Mouse (Mus musculus) liver, postnatal 0 days (tissue): Measurements from ENCODE around the gene Dhcr24. TPM values are rescaled to one million over a fixed set of nuclear protein-coding genes. Genes with fewer than 3 reads are reported as not detected.

Experiments used
- ATAC-seq: fragments of 200-750 bp; cut with Nextera tagmentation; 2 replicates; pipeline ENCODE4 v1.8.0; 2017; ENCODE audit warnings: mild to moderate bottlenecking, moderate library complexity
- DNase-seq: peaks from one replicate; pipeline ENCODE4 v3.0.0-alpha.2; 2016
- H3K27ac ChIP-seq: fragments of 300-500 bp; sonication (generic); 2 replicates; pipeline ENCODE4 v1.5.1; 2014; ENCODE audit warnings: antibody characterized with exemption, moderate library complexity, mild to moderate bottlenecking, low read depth
- H3K27me3 ChIP-seq: fragments of 300-500 bp; sonication (generic); 2 replicates; pipeline ENCODE4 v1.6.1; 2014; ENCODE audit warnings: low read length, control low read depth, mixed read lengths; ENCODE audit not compliant: insufficient read depth
- H3K36me3 ChIP-seq: fragments of 300-500 bp; sonication (generic); replicated peaks from 2 replicates; pipeline ENCODE4 v1.6.1; 2014; ENCODE audit warnings: mild to moderate bottlenecking, control low read depth, low read length, moderate library complexity, mixed read lengths; ENCODE audit not compliant: insufficient read depth
- H3K4me1 ChIP-seq: fragments of 300-500 bp; sonication (generic); 2 replicates; pipeline ENCODE4 v1.6.1; 2014; ENCODE audit warnings: antibody characterized with exemption, mild to moderate bottlenecking, control low read depth; ENCODE audit not compliant: insufficient read depth
- H3K4me2 ChIP-seq: fragments of 300-500 bp; sonication (generic); 2 replicates; pipeline ENCODE4 v1.6.1; 2014; ENCODE audit warnings: low read depth, mild to moderate bottlenecking, low read length, moderate library complexity, mixed read lengths
- H3K4me3 ChIP-seq: fragments of 300-500 bp; sonication (generic); 2 replicates; pipeline ENCODE4 v1.5.1; 2014; ENCODE audit warnings: low read depth, low read length
- H3K9ac ChIP-seq: fragments of 300-500 bp; sonication (generic); replicated peaks from 2 replicates; pipeline ENCODE4 v1.6.1; 2014; ENCODE audit warnings: mild to moderate bottlenecking, moderate library complexity
- H3K9me3 ChIP-seq: fragments of 300-500 bp; sonication (generic); 2 replicates; pipeline ENCODE4 v1.6.1; 2016; ENCODE audit warnings: mild to moderate bottlenecking, control low read depth, low read length, mixed read lengths
- CTCF ChIP-seq: sonication (generic); IDR thresholded peaks from 2 replicates; pipeline ENCODE4 v1.5.1; 2016; ENCODE audit warnings: antibody characterized with exemption, low read depth
- EP300 ChIP-seq: IDR thresholded peaks from 2 replicates; pipeline ENCODE4 v1.6.1; 2016; ENCODE audit warnings: antibody characterized with exemption, low read depth, mild to moderate bottlenecking
- WGBS: fragments of 180-500 bp; shearing (Covaris S2); extraction: QIAGEN DNeasy Blood & Tissue Kit; methylation state at CpG from one replicate; pipeline ENCODE4 v1.1.7; 2014; ENCODE audit not compliant: insufficient replicate concordance; 5-methylcytosine and 5-hydroxymethylcytosine counted together
- polyA plus RNA-seq: library from polyadenylated mRNA; unstranded; fragments of >200 nt; fragmentation: Nextera tagmentation; extraction: Ambion mirVana; gene quantifications from 2 replicates; pipeline ENCODE4 v1.2.1, GENCODE M21; 2015

Dhcr24 gene
- 13.6 and 17.1 TPM in 2 replicates for polyA plus RNA-seq

DNA sequence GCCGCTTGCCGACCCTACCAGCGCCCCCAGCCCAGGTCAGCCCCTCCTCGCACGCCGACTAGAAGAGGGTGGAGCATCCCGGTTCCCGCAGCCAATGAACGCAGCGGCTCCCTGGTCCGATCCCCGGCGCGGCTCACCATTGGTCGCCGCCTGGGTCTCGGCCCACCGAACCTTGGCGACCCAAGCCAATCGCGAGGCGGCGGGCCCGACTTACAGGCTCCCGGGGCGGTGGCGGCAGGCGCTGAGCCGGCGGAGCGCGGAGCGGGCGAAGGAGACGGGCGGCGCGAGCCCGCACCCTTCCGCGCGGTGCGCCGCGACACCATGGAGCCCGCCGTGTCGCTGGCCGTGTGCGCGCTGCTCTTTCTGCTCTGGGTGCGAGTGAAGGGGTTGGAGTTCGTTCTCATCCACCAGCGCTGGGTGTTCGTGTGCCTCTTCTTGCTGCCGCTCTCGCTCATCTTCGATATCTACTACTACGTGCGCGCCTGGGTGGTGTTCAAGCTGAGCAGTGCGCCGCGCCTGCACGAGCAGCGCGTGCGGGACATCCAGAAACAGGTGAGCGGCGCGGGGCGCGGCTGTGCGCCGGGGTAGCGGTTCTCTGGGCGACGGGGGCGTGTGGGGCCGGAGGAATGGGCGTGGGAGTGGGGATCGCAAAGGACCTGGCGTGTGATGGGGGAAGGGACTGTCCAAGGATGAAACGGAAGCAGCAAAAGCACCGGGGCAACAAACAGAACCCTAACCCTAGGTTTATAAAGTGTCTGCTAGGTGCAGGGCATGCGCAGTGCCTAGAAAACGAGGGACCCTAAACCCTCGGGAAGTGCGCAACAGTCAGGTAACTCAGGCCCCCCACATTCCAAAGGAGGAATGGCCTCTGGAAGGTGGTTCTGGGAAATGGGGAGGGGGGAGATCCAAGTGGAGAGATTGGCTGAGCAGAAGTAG is at the start of gene Dhcr24:
Dhcr24 (plus strand) TSS at position 193 of the 936 bp plus-strand sequence.
- Histone ChIP-seq H3K4me2 (peak within 1 kb of the TSS; percentile 98), H3K4me1 (peaks cover 9% of the 10 kb centered on the region), H3K4me3 (peak within 1 kb of the TSS; percentile 85), H3K27ac (peak within 1 kb of the TSS; percentile 95), H3K9me3 (no peaks in the 10 kb centered on the region), H3K9ac (peak within 1 kb of the TSS; percentile 83), H3K27me3 (0 out of 2 replicates have a peak, but pooled peaks cover 3% of the 10 kb centered on the region), H3K36me3 (peaks cover 12% of the 10 kb centered on the region; the same call in 1 of the 2 replicates)
- under 1% methylated on average over 80 of the region's 89 CpGs for WGBS
- peak; percentile 87 for ATAC-seq
- peak; percentile 93 for DNase-seq
- TF ChIP-seq CTCF (no peak), EP300 (no peak; the same call in 1 of the 2 replicates)

DNA sequence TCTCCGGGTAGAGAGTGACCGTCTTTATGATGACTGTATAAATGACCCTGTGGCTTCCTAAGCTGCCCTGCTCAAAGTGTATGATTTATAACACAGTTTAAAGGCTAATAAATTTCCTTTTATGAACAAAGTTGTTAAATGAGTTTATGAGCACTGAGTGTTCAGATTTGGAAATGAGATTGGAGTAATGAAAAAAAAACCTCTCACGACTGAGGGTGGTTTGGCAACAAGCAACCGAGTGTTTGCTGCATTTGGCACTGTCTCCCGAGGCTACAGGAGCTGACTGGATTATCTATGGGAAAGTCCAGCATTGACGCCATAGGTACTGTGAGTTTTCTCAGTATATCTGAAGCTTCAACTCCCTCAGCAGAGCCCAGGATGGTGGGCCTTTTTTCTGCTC is 46.2 kb upstream of the Dhcr24 start:
- no peak overlapping the region for H3K27ac ChIP-seq
- H3K4me3 ChIP-seq, result no peak overlapping the region
- H3K9me3 ChIP-seq, result no peaks in the 10 kb centered on the region
- H3K4me2 ChIP-seq, result no peak overlapping the region
- no peaks in the 10 kb centered on the region for H3K27me3 ChIP-seq
- H3K9ac ChIP-seq, result no peak overlapping the region
- TF ChIP-seq EP300, result no peak
- no peak for TF ChIP-seq CTCF
- H3K4me1 ChIP-seq, result no peaks in the 10 kb centered on the region
- DNase-seq (no peak), ATAC-seq (no peak)
- WGBS, result 67% methylated on average over 6 of the region's 6 CpGs
- H3K36me3 ChIP-seq, result no peaks in the 10 kb centered on the region

DNA sequence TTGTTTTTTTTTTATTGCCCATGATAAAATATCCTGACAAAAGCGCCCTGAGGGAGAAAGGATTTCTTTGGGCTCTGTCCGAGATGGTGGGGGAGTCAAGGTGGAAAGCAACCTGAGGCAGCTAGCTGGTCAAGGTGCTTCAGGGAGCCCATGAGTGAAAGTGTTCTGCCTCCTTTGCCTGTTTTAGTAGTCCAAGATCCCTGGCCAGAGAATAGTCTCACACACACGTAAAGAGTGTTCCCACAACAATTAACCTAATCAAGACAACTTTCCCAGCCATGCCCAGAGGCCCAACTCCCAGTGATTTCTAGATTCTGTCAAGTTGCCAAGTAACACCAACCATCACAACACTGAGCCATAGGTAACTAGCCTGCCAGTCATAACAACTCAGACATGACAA is 38.3 kb upstream of the Dhcr24 start:
- H3K27me3 ChIP-seq, result no peaks in the 10 kb centered on the region
- no peak overlapping the region for H3K27ac ChIP-seq
- ATAC-seq, result no peak
- H3K4me3 ChIP-seq, result no peak overlapping the region
- H3K9me3 ChIP-seq, result no peaks in the 10 kb centered on the region
- no peak for TF ChIP-seq EP300
- no peak for TF ChIP-seq CTCF
- H3K9ac ChIP-seq, result no peak overlapping the region
- WGBS, result 69% methylated on average over 3 of the region's 3 CpGs
- no peak for DNase-seq
- H3K4me2 ChIP-seq, result no peak overlapping the region
- no peaks in the 10 kb centered on the region for H3K4me1 ChIP-seq
- H3K36me3 ChIP-seq, result no peaks in the 10 kb centered on the region

DNA sequence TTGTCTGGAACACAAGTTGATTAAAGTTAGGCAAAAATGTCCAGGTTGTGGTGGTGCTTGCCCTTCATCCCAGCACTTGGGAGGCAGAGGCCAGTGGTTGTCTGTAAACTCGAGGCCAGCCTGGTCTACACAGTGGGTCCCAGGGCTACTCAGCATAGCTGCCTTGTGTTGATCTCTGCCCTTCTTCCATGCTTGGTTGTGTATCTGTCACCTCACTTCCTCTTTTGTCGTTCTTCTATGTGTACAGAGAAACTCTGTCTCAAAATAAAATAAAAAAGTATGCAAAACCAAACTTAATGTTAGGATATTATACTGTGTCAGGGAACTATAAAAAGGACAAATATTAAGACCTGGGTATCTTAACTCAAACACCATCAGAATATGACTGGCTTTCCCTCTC is 36.7 kb upstream of the Dhcr24 start:
- DNase-seq (no peak), ATAC-seq (no peak)
- Histone ChIP-seq H3K27me3 (no peaks in the 10 kb centered on the region), H3K9me3 (no peaks in the 10 kb centered on the region), H3K4me3 (no peak overlapping the region), H3K4me2 (no peak overlapping the region), H3K27ac (no peak overlapping the region), H3K9ac (no peak overlapping the region), H3K36me3 (no peaks in the 10 kb centered on the region), H3K4me1 (peaks cover 3% of the 10 kb centered on the region)
- 23% methylated on average over 2 of the region's 2 CpGs for WGBS
- TF ChIP-seq EP300, result no peak
- no peak for TF ChIP-seq CTCF

DNA sequence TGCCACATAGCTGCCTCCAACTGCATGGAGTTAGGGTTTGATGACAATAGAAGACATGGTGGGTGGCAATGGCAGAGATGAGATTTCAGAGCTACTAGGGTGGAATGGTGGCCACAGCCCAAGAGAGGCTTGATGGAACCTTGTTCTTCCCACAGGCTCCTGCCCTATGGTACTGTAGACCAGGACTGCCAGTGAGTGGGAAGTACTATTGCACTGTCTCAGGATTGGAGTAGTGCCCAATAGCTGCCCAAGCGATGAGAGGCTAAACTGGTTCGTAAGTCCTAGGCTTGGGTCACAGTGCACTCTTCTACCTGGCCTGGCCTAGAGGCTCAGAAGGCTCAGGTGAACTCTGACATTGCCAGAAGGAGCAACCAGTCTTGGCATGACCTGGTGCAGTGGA is 35.8 kb upstream of the Dhcr24 start:
- no peak overlapping the region for H3K4me2 ChIP-seq
- WGBS, result 62% methylated on average over 2 of the region's 2 CpGs
- no peak overlapping the region for H3K4me3 ChIP-seq
- peaks cover 7% of the 10 kb centered on the region for H3K4me1 ChIP-seq
- no peak overlapping the region for H3K9ac ChIP-seq
- no peaks in the 10 kb centered on the region for H3K36me3 ChIP-seq
- no peaks in the 10 kb centered on the region for H3K9me3 ChIP-seq
- no peaks in the 10 kb centered on the region for H3K27me3 ChIP-seq
- H3K27ac ChIP-seq, result no peak overlapping the region
- TF ChIP-seq EP300, result no peak
- no peak for TF ChIP-seq CTCF
- no peak for DNase-seq
- ATAC-seq, result no peak

DNA sequence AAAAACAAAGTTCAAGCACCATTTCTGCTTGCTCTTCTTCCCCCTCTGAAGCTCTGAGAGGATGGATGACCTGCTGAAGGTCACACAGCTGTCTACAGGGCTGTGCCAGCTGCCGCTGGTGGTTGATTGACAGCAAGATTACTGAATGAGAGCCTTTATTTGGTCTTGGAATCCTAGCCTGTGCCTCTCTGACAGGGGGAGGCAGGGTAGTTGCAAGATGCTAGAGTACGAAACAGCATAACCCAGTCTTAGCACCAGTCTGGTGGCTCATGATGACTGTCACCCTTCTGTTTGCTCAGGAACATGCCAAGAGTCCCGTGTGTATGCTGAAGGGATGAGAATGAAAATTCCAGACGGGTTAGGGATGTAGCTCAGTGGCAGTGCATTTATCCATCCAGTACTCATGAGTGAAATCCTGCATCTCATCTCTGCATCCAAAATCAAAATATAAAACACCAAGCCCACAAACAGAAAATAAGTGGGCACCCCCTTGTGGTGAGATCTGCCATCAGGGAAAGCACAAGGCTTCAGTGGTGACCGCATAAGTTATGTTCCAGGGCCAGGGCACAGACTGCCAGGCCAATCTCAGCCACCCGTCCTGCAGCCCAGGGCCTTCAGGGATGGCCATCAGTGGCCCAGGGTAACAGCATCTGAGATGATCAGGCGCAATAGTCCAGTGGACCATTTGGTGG is 32.8 kb upstream of the Dhcr24 start:
- no peaks in the 10 kb centered on the region for H3K27me3 ChIP-seq
- H3K9me3 ChIP-seq, result no peaks in the 10 kb centered on the region
- 77% methylated on average over 7 of the region's 7 CpGs for WGBS
- no peak overlapping the region for H3K27ac ChIP-seq
- no peak for DNase-seq
- H3K36me3 ChIP-seq, result no peaks in the 10 kb centered on the region
- ATAC-seq, result no peak
- H3K4me1 ChIP-seq, result peaks cover 7% of the 10 kb centered on the region
- TF ChIP-seq CTCF, result peak; percentile 40; the same call in 1 of the 2 replicates
- TF ChIP-seq EP300, result no peak
- H3K4me2 ChIP-seq, result no peak overlapping the region
- H3K4me3 ChIP-seq, result no peak overlapping the region
- H3K9ac ChIP-seq, result no peak overlapping the region
